Mouse (Mus musculus): ENCODE results near the gene Bnip1. TPM values are rescaled to one million over a fixed set of nuclear protein-coding genes. Genes with fewer than 3 reads are reported as not detected.

Bnip1 gene
- total RNA-seq, 2 experiments from 2014 or later, result 37.8 to 38.3 TPM

DNA sequence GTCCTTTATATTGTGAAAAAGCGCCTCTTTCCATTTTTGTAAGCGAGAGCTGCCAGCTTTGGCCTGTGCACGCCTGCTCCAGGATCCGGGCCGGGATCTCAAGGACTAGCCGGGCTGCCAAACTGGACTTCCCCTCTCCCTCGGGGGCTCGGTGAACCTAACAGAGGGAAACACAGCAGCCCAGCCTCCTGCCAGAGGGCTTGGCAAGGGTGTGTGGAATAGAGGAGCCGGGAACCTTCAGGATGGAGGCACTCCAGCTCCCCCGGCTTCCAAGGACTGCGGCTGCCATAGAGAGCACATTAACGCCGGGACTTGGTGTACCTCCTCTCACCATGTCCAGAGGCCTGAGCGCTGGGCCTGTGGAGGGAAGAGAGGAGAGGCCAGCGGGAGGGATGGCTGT, 11.2 kb downstream of the Bnip1 start:
- no peak for DNase-seq (ENCODE audit: low spot score in 2 of 2)

DNA sequence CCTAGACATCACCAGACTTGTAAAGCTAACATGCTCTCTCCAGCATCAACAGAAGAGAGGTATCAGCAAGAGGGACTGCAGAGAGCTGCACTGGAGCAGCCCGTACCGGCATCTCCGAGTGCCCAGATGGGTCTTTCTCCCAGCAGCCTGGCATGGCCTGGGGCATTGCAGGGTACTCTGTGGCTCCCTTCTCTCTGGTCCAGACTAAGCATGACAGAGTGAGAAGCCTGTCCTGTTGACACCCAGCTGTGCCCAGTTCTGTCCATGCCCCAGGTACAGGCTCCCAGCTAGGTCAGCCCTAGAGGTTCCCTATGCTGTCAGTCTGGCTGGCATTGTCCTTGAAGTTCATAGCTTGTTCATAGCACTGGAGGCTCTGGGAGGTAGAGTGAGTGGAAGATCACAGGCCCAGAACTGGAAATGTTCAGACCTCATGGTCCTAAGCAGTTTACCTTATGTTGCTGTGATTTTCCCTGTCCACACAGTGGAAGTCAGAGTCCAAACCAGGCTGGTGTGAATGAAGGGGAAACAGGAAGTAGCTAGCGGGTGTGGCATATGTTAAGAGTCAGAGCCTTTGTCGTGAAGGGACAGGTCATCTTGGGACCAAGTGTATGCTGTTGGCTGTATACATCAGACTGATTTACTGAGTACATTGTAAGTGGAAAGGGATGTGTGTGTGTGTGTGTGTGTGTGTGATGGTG, 12.4 kb downstream of the Bnip1 start:
- no peak for DNase-seq (ENCODE audit: low spot score in 2 of 2)

DNA sequence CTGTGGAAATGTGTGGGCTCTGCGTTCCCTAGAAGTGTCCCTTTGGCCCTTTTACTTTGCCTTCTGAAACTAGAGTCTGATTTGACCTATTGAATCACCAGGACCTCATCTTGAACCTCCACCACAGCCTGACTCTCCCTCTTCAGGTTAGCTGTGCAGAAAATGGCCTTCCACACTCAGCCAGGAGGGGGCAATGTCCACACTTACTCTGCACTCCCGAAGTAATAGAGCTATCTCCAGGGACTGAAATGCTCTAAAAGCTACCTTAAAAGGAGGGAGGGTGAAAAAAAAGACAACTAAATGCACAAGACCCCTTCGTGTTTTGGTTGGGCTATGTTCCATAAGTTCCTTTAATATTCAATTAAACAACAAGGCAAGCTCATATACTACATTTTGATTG, 13.9 kb downstream of the Bnip1 start:
- peak; percentile 25 to 35 for DNase-seq (ENCODE audit: low spot score in 2 of 2)

DNA sequence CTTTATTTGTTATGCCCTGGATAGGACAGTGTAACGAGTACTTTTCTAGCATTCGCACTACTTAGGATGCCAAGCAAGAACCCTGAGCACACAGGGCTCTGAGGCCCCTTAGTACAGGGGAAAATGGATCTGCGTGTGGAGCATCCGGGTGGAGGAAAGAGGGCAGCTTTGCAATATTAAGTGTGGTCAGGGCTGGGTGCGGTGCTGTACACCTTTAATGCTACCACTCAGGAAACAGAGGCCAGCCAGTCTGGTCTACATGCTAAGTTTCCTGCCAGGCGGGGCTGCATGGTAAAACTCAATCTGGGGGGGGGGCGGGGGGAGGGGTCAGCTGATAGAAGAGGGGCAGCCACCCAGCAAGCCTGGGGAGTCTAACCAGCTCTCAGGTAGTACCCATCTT, 14.5 kb downstream of the Bnip1 start:
- no peak for DNase-seq (ENCODE audit: low spot score in 2 of 2)

DNA sequence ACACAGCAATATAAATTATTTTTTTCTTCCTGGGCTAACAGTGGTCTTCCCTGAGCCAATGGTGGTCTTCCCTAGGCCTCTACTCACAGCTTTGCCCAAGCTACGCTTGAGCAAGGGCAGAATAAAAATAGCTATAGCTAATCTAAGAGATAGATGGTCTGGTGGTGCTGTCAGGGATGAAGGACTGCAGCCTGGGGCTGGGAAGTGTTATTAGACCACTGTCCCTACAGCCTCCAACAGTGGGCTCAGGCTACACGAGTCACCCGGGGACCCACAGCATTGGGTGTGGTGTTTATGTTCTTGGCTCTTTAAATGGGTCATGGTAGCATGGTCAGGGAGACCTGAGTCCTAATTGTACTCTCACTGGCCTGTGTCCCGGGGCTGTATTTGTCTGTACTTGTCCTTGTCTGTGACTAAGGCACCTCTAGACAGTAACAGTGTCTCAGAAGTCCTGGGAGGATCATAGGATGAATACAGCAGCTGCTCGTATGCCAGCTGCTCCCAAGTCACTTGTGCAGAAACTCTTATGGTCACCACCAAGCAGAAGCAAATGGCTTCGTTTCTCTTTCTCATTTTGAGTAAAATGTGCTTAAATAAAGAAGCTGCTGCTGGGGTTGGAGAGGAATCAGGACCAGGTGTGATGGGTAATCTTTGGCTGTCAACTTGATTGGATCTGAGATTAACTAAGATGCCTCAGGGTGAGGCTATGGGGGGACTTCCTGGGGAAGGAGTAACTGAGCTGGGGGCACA, 16.7 kb downstream of the Bnip1 start:
- no peak for DNase-seq (ENCODE audit: low spot score in 2 of 2)

DNA sequence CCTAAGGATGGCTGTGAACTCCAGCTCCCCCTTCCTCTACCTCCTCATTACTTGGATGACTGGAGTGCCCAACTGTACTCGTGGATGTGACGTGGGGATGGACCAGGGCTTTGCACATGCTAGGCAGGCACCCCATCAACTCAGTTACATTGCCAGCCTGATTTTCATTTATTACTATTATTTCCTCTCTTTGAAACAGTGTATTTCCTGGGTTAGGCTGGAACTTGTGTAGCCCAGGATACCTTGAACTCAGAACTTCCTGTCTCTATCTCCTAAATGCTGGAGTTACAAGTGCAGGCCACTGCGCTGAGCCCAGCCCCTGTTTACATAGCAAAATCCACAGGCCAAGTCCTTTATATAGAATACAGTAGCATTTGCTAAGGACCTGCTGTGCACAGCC, 22.0 kb downstream of the Bnip1 start:
- no peak for DNase-seq (ENCODE audit: low spot score in 2 of 2)

DNA sequence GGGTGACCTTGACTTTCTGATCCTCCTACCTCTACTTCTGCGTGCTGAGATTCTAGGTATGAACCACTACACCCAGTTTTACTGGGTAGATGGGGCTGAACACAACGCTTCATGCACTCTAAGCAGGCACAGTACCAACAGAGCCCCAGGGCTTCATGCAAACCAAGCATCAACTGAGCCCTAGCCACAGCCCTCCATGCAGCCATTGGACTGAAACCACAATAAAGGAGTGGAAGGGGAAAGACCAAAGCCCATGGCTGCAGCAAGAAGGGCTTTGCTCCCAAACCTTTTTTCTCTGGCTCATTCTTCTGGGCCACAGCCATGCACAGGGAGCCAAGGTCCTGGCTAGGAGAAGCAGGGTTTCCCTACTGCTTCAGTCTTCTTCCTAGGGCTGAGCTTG, 31.7 kb downstream of the Bnip1 start:
- DNase-seq (ENCODE audit: low spot score in 2 of 2), result no peak

DNA sequence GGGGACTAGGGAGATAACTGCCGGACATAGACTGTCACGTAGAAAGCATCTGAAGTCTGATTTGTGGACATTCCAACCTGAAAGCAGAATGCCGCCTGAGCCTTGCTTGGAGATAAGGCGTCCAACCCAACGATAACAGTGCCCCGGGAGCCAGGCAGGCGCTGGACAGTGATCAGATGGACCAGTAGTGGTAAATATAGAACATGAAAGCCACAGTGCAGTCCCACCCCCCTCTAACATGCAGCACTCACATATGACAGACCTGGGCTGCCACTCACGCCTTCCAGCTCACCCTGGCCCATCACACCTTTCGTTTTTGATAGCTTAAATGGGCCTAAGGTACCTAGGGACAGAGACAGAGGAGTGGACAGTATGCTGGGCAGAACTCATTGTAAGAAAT, 32.6 kb downstream of the Bnip1 start:
- no peak for DNase-seq (ENCODE audit: low spot score in 2 of 2)

DNA sequence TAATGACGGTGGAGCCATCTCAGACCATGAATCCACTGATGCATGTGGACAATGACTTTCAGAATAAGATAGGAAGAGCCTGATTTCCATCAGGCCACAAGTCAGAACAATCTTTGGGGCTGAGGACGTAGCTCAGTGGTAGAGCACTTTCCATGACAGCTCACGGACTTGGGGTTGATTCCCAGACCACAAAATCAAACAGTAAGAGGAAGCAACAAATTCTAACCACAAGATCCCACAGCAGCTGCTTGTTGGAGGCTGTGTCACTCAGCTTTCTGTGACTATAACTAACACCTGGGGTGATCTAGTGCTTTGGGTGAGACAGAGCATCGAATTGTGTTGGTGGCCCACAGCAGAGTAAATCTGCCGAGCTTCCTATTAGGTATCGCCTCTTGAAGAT, 35.9 kb downstream of the Bnip1 start:
- DNase-seq (ENCODE audit: low spot score in 2 of 2), result no peak

DNA sequence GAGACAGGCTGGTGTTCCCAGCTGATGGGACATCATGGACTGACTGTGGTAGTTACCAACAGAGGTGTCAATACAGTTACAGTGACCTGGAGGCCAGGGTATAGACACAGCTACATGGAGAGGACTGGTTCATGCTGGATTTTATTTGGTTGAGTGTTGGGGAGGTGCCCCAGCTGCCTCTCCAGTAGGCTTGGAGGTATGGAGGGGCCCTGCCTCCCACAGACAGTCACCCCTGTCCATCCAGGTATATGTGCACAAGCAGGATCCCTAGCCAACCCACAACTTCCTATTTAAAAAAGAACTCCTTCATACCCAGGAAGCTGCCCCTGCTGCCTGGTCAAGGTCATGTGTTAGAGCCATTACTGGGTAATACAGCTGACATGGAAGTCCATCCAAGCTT, 36.9 kb downstream of the Bnip1 start:
- no peak for DNase-seq (ENCODE audit: low spot score in 2 of 2)

DNA sequence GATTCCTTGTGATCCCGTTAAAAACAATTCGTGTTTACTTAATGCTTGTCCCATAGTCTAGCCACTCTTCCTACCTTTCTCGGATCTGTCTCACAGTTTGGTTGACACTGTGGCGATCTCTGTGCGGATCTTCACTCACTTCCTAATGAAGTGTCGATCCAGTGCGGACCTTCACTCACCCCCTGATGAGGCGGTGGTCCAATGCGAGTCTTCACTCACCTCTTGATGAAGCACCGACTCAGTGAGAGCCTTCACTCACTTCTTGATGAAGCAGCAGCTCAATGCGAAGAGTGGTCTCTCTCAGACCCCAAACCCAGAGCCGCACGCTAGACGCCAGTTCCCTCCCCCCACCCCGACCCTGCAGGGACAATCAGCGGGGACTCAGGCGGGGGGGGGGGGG, 45.3 kb downstream of the Bnip1 start:
- DNase-seq (ENCODE audit: low spot score in 2 of 2), result no peak

DNA sequence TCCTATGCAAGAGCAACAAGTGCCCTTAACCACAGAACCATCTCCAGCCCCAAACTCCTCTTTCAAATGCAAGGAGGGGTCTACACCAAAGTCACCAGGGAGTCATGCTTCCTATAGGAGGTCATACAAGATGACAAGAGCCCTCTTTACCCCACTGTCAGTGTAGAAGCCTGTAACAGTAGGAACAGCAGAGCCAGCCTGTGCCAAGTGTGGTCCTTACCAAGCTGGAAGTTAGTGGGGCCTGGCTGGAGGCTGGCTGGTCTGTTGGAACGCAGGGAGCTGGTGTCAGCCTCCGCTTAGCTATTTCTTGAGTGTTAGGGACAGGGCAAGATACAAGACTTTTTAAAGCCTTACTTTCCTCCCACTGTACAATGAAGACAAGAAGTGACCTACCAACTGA, 52.9 kb downstream of the Bnip1 start:
- DNase-seq (ENCODE audit: low spot score in 2 of 2), result no peak

DNA sequence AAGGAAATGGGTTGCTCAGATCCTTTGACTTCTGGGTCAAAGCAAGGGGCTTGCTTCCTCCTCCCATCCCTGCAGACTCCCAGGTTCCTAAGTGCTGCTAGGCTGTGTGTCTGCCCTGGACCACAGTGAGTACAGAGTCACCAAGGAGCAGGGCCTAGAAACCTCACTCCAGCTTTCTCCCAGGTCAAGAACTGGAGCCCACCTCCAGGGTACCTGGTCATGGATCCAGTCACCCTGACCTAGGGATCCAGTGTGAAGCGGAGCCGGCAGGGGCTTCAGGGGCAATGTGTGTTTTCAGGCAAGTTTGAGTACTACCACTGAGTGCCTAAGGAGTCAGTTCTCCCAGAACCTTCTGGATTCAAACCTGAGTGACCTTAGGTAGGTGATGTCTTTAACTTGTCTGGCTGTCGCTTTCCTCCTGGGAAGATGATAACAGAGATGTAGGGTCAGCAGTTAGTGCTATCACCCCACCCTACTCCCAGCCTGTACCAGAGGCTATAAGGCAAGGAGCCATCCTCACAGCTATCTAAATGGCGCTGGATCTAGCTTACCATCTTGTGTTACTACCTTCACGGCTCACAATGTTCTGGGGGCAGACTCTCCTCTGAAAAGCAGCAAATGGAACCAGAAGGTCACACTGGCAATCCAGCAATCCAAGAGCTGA, 53.6 kb downstream of the Bnip1 start:
- no peak for DNase-seq (ENCODE audit: low spot score in 2 of 2)

DNA sequence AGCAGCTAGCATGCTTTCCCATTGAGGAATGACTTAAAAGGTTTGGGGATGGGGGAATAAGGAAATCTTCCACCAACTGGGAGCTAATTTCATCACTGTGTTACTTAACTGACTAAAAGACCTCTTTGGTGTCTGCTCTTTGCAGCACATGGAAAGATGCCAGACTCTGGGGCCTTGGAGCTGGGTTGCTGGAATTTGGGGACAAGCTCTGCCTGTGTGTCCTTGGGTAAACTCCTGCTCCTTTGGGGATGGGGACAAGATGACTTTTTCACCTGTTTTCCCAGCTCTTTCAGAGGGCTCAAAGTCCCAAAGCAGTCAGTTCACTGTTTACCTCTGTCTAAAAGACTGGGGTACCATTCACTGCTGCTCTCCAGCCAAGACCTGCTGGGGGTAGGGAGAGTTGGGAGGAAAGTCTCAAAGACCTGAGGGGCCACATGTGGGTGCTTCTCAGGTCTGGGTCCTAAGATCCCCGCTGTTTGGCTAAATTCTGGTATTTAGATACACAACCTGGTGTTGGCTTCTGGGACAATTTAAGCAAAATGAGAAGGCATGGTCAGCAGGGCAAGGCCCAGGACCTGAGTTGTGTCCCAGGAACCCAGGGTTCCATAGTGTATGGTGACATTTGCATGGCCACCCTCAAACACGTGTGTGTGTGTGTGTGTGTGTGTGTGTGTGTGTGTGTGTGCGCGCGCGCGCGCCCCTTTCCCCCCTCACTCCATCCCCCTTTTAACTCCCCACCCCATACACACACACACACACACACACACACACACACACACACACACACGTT, 54.3 kb downstream of the Bnip1 start:
- no peak for DNase-seq (ENCODE audit: low spot score in 2 of 2)

DNA sequence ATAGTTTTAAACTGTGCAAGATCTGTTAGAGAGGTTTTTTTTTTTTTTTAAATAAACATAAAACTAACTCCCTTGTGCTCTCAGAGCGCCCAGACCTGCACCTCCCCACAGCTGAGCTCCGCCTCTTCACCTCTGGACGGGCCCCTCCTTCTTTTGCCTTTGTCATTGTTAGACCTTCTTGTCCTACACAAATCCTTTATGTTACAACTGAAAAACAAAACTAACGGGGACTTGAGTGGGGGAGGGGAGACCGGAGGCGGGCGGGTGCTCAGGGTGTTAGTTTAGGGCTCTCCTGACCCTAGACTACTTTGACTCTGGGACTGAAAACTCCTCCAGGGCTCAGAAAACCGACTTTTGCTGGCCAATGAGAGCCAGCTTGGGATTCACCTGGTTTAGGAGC, 55.1 kb downstream of the Bnip1 start:
- DNase-seq (ENCODE audit: low spot score in 2 of 2), result no peak

DNA sequence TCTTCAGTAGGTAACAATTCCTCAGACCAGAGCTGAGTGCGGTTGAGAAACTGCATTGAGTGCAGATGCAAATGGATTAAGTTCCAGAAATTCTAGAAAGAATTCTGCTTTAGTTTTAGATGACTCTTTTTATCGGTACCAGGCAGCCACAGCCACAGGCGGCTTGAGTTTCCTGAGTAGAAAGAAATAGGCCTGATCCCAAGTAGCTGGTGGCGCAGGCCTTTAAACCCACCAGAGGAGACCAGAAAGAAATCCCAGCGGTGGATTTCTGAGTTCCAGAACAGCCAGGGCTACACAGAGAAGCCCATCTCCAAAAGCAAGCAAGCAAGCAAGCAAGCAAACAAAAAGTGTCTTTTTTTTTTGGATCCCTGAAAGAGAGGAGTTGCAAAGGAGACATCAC, 55.5 kb downstream of the Bnip1 start:
- no peak for DNase-seq (ENCODE audit: low spot score in 2 of 2)

DNA sequence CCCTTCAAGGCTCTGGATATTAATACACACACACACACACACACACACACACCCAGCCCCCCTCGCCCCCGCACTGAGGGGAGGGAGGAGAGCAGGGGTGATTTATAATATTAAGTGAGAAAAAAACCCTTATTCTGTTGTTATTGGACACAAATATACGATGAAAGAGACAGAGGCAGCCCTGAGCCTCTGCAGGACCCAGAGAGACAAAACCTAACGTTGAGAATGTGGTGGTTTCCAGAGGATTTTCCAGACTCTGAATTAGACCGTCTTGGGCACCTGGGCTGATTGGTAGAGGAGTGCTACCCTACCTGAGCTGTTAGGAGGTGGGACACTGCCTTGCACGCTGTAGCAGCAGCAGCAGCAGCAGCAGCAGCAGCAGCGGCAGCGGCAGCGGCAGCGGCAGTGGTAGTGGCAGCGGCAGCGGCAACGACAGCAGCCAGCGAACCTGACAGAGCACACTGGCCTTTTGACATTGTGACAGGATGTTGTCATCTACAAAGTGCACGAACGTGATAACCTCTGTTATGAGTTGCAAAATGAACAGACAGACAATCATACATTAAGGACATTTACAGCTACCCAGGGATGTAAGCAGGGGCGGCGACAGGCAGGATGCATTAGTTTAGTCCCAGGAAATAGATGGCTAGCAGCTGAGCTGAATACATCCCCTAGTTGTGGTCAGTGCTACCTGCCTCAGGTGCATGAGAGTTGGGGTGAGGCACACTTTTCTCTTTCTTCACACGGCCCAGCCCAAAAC, 56.1 kb downstream of the Bnip1 start:
- DNase-seq (ENCODE audit: low spot score in 2 of 2), result no peak

DNA sequence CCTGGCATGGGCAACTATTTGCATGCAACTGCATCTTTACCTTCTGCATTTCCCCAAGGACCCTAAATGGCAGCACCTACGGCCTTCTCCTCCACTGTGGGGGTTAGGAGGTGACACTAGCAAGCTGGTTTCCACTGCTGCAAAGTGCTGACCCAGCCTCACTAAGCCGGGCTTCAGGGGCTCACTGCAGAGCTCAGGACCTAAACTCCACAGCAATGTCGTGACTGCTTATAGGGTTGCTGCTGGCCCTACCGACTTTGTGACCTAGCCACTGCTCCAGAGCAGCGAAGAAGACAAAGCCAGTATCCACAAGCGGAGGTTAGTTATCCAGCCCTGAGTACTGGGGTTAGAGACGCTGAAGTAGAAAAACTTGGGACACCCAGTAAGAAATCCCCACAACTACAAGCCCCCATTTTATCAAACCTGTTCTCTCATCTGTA, 56.7 kb downstream of the Bnip1 start:
- no peak for DNase-seq (ENCODE audit: low spot score in 2 of 2)

DNA sequence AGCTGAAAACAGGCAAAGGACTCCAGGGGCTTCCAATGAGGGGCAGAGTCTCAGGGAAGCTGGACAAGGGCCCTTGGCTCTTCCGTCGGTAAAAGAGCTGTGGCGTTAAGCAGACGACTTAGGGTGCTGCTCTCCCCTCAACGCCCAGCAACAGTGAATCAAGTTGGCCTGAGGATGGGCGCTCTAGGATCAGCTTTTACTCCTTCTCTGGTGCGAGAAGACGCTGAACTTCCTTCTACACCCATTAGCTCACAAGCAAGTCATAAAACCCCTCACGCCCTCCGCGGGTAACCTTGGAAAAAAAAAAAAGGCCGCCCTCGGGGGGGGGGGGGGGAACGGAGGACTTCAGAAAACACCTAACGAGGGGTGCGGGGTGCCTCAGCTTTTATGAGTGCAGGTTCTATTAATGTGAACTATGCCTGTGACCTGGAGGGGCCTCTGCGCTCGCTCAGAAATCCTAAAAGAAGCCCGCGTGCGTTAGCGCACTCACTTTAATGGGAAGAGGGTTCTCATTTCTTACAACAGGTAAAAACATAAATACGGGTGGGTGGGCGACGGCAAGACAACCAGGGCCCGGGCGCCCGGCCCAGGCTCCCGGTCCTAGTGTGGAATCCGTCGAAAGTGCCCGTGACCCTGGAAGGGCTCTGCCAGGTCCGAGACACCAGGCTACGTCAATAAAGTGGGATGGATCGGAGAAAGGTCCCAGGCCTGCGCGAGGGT, 57.5 kb downstream of the Bnip1 start:
- no peak for DNase-seq (ENCODE audit: low spot score in 2 of 2)
